Mouse (Mus musculus): ENCODE data around the gene Rnf181.

Rnf181 gene

DNA sequence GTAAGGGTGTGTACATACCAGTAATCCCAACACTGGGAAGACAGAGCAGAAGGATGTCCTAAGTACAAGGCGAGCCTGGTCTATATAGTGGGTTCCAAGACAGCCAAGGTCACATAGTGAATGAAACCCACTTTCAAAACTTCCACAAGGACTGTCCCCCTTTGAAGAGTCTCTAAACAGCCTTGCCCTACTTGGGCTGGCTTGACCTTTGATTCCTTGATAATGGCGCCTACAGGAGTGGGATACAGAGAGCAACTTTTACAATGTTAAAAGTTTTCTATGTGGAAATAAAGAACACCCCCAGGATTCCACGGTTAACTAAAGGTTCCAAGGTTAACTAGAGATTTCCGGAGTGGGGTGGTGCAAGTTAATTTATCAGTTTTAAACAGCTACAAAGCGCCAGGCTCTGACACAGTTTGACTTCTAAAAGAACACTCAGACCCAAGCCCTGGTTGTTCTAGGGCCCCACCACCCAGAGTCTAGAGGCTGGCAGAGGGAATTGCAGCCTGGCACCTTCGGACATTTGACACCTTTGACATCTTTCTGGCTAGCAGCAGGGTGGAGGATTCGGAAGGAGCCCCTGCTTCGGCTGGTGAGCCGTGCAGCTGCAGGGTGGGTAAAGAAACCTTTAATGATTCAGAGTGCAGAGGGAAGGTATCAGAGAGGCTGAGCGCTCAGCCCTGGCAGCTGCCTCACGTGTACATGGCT lies 6.7 kb downstream of the Rnf181 start:
- no peak for DNase-seq (ENCODE audit: low spot score)

DNA sequence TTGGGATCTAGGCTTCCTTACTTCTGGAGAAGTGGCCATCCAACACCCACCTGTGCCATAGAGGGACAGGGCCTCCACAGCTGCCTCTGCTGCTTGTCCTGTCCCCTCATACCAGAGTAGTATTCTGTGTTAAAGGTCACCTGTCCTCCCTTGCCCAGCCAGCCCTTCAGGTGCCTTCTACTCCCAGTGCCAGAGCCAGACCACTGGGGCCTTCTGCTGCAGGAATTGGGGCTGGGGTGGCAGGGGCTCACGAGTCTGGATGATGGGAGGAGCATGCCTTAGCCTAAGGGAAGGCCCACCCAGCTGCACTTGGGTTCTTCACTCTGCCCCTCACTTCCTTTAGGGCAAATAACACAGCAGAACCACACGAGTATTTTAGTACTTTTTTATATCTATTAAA lies 7.4 kb downstream of the Rnf181 start:
- no peak for DNase-seq (ENCODE audit: low spot score)

DNA sequence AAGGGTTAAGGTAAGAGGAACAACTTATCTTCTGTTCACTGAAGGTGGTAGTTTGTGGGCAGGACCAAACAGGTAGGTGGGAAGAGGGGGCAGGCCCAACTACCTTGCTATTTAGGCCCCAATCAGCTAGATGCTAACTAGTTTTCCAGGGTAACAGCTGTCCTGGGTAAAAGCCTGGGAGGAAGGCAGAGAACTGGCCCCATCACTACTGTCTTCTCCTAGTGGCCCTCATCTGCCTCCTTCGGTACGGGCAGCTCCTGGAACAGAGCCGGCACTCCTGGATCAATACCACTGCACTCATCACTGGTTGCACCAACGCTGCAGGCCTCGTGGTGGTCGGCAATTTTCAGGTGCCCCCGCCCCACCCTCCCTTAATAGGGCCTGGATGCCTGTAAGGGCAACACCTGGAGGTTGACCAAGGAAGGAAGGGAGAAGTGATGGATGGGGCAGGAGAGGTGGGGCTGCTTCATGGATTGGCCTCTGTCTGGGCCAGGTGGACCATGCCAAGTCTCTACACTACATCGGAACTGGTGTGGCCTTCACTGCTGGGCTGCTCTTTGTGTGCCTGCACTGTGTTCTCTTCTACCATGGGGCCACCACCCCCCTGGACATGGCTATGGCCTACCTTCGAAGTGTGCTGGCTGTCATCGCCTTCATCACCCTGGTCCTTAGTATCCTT lies 8.5 kb downstream of the Rnf181 start:
- DNase-seq (ENCODE audit: low spot score): no peak

DNA sequence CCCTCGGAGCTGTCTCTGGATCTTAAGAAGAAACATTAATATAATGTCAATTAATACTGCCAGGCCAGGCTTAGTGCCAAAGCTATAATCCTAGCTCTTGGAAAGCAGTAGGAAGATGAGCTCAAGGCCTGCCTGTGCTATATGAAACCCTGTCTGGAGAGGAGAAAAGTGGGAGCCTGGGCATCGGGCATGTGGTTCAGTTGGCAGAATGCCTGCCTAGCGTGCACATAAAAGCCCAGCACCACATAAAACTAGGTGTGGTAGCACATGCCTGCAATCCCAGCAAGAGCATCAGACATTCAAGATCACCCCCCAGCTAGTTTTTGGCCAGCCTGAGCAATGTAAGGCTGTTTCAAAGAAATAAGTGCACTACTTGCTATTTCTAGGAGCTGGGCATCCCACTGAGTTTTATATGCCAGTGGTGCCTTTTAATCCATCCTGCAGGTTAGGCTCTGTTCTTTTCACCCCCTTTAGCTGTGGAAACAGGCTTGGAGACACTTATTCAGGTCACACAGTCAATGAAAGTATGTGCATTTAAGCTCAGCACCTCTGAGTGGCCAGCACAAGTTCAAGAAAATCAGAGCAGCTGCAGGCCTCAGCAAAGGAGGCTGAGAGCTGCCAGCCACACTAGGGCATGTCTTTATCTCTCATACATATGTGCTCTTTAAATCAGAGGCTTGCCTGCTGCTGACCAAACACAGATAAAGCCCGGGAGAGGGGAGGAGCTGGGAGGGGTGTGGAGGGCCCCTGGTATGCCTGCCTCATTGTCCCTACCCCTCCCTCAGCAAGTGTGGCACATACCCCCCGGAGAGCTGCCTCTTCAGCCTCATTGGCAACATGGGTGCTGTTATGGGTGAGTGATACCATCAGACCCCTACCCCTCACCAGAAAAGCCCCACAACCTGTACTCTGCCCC lies 9.3 kb downstream of the Rnf181 start:
- DNase-seq (ENCODE audit: low spot score): no peak

DNA sequence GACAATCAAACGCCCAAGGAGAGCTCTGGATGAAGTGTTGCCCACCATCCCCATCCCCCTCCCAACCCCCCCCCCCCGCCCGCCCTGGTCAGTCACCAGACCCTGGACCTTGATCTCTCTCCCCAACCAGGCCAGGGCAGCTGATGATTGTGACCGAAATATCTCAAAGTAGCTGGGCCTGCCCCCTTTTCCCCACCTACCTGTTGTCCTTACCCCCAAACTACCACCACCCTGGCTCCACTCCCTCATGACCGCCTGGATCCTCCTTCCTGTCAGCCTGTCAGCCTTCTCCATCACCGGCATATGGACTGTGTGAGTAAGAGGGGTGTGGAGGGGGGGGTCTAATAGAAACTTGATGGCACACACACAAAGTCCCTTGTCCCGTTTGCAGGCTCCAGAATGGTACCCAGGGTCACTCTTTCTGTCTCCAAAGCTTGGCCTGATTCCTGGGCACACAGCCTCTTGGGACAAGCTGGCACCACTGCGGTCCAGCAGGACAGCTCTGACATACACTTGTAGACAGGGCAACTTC lies 10.7 kb downstream of the Rnf181 start:
- DNase-seq (ENCODE audit: low spot score): no peak

GRCm38 (mm10) chr6:72355066-72355911 lies 11.5 kb downstream of the Rnf181 start, which contains the start of gene Tmem150a:
Gene Tmem150a, plus strand, starts transcription at chr6:72355447.
- DNase-seq (ENCODE audit: low spot score): peak; percentile 83

GRCm38 (mm10) chr6:72354025-72354424 lies 12.7 kb downstream of the Rnf181 start:
- DNase-seq (ENCODE audit: low spot score): no peak

DNA sequence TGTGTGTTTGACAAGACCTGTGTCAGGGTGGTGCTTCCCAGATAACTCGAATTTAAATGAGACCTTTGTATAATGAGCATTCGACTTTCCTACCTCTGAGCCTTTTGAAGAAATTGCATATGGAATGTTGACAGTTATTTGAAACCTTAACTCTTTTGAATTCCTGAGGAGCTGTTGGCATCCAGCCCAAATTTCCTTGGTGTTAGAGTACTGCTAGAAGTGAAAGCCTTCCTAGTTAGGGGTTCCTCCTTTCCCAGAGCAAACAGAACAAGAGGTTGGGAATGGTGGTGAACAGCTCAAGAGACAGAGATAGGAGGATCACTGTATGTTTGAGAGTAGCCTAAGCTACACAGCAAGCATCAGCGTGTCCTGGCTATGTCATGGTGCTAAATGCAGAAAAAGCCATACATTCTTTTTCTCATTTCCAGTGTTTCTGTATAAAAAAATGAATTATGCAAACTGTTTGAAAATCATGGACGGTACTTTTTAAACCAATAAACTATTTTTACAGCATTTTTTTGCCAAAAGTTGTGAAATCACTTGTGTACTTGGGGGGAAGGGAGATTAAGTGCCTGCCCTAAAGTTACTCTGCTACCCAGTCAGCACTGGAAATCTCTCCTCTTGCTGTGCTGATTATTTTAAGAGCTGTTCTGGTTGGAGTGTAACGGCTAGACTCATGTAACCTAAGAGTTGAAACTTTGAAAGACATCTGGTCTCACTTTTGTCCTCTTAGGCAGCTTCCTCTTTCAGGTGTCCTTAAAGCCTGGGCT lies 13.9 kb downstream of the Rnf181 start:
- DNase-seq (ENCODE audit: low spot score): no peak

DNA sequence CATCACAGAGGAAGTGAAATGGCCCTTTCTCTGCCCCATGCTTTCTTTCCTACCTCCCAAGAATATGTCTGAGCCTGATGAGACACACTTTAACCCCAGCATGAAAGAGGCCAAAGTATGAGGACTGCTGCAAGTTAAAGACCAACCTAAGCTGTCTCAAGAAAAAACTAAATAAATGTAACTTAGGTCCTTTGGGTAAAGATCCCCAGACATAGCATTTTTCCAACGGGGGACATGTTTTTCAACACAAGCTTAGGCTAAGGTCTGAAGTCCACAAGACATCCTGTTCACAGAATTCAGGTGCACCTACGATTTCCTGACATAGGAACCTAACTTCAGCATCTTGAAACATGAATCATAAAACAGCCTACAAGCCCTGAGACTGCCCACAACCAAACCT lies 16.5 kb downstream of the Rnf181 start:
- no peak for DNase-seq (ENCODE audit: low spot score)

- no peak for DNase-seq (ENCODE audit: low spot score)
Observed at GRCm38 (mm10) chr6:72348411-72348810, 18.3 kb downstream of the Rnf181 start.

DNA sequence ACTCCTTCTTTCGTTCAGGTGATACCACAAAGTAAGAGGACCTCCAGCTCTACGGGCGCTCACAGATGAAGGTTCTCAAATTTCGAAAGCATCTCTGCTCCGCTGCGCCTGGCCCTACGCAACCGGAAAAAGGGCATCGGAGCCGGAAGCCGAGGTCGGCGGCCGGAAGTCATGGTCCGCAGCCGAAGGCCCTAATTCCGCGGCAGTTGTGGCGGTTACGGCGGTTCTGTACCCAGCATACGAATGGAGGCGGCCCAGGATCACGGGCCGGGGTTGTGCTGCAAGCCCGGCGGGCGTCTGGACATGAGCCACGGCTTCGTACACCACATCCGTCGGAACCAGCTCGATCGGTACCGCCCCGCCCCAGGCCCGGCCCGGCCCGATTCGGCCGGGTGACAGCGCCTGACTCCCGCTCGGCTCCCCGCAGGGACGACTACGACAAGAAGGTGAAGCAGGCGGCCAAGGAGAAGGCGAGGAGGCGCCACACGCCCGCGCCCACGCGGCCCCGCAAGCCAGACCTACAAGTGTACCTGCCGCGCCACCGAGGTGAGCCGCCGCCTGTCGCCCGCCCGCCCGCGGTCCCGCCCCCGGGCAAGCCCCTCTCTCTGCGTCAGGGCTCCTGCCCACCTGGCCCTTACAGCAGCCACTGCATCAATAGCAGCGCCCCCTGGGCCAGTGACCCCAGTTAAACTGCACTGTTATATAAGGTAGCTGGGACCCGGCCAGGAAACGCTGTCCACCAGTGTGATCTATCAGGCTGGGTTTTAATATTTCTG lies 19.4 kb downstream of the Rnf181 start, which contains the start of gene 0610030E20Rik:
Gene 0610030E20Rik (plus strand): TSS at position 152 of the 776 bp plus-strand sequence.
- DNase-seq (ENCODE audit: low spot score): peak; percentile 76

- DNase-seq (ENCODE audit: low spot score): no peak
Observed at GRCm38 (mm10) chr6:72346261-72346660, 20.5 kb downstream of the Rnf181 start.

- DNase-seq (ENCODE audit: low spot score): no peak
Observed at GRCm38 (mm10) chr6:72345633-72346032, 21.1 kb downstream of the Rnf181 start.

DNA sequence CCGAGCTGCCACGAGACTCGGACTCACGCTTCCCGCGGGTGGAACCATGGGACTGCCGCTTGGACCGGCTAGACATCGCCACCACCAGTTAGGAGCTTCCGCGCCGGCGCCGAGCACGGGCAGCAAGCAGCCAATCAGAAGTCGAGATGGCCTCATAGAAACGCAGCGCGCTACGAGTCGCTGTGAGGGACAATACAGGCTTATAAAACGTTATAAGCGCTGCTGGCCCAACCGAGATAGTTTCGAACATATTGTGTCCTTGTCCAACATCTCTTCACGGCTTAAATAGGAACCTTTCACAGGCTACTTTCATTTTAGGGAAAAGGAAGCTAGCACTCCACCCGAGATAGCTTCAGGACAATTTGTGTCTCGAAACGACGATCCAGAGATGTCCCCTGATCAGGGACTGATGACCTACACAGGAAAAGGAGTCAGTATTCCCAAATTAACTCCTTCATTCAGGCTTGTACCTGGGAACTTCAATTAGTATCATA lies 21.6 kb downstream of the Rnf181 start, which contains the start of gene Usp39:
Gene Usp39 (minus strand): TSS at position 111 of the 494 bp plus-strand sequence.
- peak; percentile 95 for DNase-seq (ENCODE audit: low spot score)

- DNase-seq (ENCODE audit: low spot score): no peak
Observed at GRCm38 (mm10) chr6:72344396-72345073, 22.2 kb downstream of the Rnf181 start.

- DNase-seq (ENCODE audit: low spot score): no peak
Observed at GRCm38 (mm10) chr6:72340481-72340880, 26.3 kb downstream of the Rnf181 start.

- no peak for DNase-seq (ENCODE audit: low spot score)
Observed at GRCm38 (mm10) chr6:72333111-72333510, 33.6 kb downstream of the Rnf181 start.

- DNase-seq (ENCODE audit: low spot score): no peak
Observed at GRCm38 (mm10) chr6:72330133-72330532, 36.6 kb downstream of the Rnf181 start.

GRCm38 (mm10) chr6:72329019-72329418 lies 37.7 kb downstream of the Rnf181 start:
- no peak for DNase-seq (ENCODE audit: low spot score)

All from layer of hippocampus, adult 11-12 months (tissue).